In genomic region chr12:113332226-113332625, GRCm38 (mm10) we compare ENCODE assay signal across 21 mouse cellular contexts.
DNase-seq lines count a peak whose midpoint lies in the region; ATAC-seq and TF ChIP-seq lines count a peak whose summit lies in the region.
"Had no signal": no experiment of that assay in that cellular context is flagged by ENCODE, and none has a peak within 500 bp of the region (broad histone marks: within the 10 kb centered on the region; RNA-seq: fewer than 3 reads in every experiment).

No protein-coding gene starts in this region.

- TF ChIP-seq POLR2A in lung, adult 2 months (IDR thresholded peaks at IDR 0.05; ENCODE audit: borderline replicate concordance, extremely low read depth, low read depth, low read length), result no peak

- no peaks in the 10 kb centered on the region for H3K4me1 ChIP-seq in forebrain, embryonic 11.5 days (replicated peaks; ENCODE audit: control insufficient read depth, insufficient read depth, low read length)
- no peaks in the 10 kb centered on the region for H3K4me1 ChIP-seq in forebrain, embryonic 13.5 days
- no peaks in the 10 kb centered on the region for H3K4me1 ChIP-seq in intestine, embryonic 15.5 days (replicated peaks)
- no peaks in the 10 kb centered on the region for H3K4me1 ChIP-seq in intestine, postnatal 0 days (replicated peaks; ENCODE audit: control insufficient read depth, insufficient read depth, low read length)
- peaks cover 5% of the 10 kb centered on the region; the same call in 1 of the 2 replicates for H3K4me1 ChIP-seq in lung, embryonic 15.5 days
- H3K4me1 ChIP-seq in lung, adult 2 months (ENCODE audit: control insufficient read depth, insufficient read depth, low read length), result no peaks in the 10 kb centered on the region
- H3K4me1 ChIP-seq: forebrain, embryonic 10.5 days; midbrain, embryonic 10.5 days; neural tube, embryonic 15.5 days had no signal

- no peak overlapping the region for H3K27ac ChIP-seq in forebrain, embryonic 11.5 days (ENCODE audit: low read depth, low read length)
- no peak overlapping the region for H3K27ac ChIP-seq in forebrain, embryonic 13.5 days
- no peak overlapping the region for H3K27ac ChIP-seq in intestine, embryonic 15.5 days
- H3K27ac ChIP-seq in intestine, postnatal 0 days (ENCODE audit: low read depth, low read length), result no peak overlapping the region
- H3K27ac ChIP-seq in lung, embryonic 15.5 days, result 0 out of 2 replicates have a peak overlapping the region, but pooled peaks have one; percentile 63
- H3K27ac ChIP-seq: forebrain, embryonic 10.5 days; hindbrain, embryonic 14.5 days; midbrain, embryonic 10.5 days; neural tube, embryonic 15.5 days had no signal

- H3K4me3 ChIP-seq in forebrain, embryonic 11.5 days (ENCODE audit: low read depth, low read length), result no peak overlapping the region
- H3K4me3 ChIP-seq in forebrain, embryonic 13.5 days, result no peak overlapping the region
- H3K4me3 ChIP-seq in intestine, embryonic 15.5 days (replicated peaks), result no peak overlapping the region
- no peak overlapping the region for H3K4me3 ChIP-seq in intestine, postnatal 0 days (ENCODE audit: low read depth, low read length)
- H3K4me3 ChIP-seq in lung, embryonic 15.5 days, result no peak overlapping the region
- H3K4me3 ChIP-seq in lung, adult 2 months (replicated peaks; ENCODE audit: extremely low read depth, low read depth, low read length), result no peak overlapping the region
- H3K4me3 ChIP-seq: forebrain, embryonic 10.5 days; midbrain, embryonic 10.5 days; neural tube, embryonic 15.5 days had no signal

- WGBS in forebrain, embryonic 11.5 days, result 87% methylated on average over 3 of the region's 3 CpGs
- WGBS in forebrain, embryonic 13.5 days, result 77% methylated on average over 3 of the region's 3 CpGs
- 68% methylated on average over 3 of the region's 3 CpGs for WGBS in intestine, embryonic 15.5 days
- 64% methylated on average over 3 of the region's 3 CpGs for WGBS in intestine, postnatal 0 days
- 56% methylated on average over 3 of the region's 3 CpGs for WGBS in lung, embryonic 15.5 days
- WGBS in lung, adult 2 months, result 72% methylated on average over 3 of the region's 3 CpGs

- no peaks in the 10 kb centered on the region for H3K9me3 ChIP-seq in forebrain, embryonic 11.5 days (ENCODE audit: control insufficient read depth, low read length)
- H3K9me3 ChIP-seq in forebrain, embryonic 13.5 days (replicated peaks), result no peaks in the 10 kb centered on the region
- H3K9me3 ChIP-seq in intestine, embryonic 15.5 days, result no peaks in the 10 kb centered on the region
- no peaks in the 10 kb centered on the region for H3K9me3 ChIP-seq in intestine, postnatal 0 days (ENCODE audit: control insufficient read depth)
- H3K9me3 ChIP-seq in lung, embryonic 15.5 days, result no peaks in the 10 kb centered on the region
- H3K9me3 ChIP-seq: forebrain, embryonic 10.5 days; midbrain, embryonic 10.5 days; neural tube, embryonic 15.5 days had no signal

- no peak overlapping the region for H3K4me2 ChIP-seq in forebrain, embryonic 11.5 days (ENCODE audit: low read depth, low read length, severe bottlenecking)
- no peak overlapping the region for H3K4me2 ChIP-seq in forebrain, embryonic 13.5 days
- no peak overlapping the region for H3K4me2 ChIP-seq in intestine, embryonic 15.5 days (replicated peaks)
- H3K4me2 ChIP-seq in intestine, postnatal 0 days (replicated peaks; ENCODE audit: low read depth), result no peak overlapping the region
- no peak overlapping the region for H3K4me2 ChIP-seq in lung, embryonic 15.5 days
- H3K4me2 ChIP-seq: heart, embryonic 11.5 days; hindbrain, embryonic 14.5 days; neural tube, embryonic 15.5 days had no signal

- DNase-seq in forebrain, embryonic 11.5 days (ENCODE audit: low spot score), result peak; percentile 16
- DNase-seq in lung, adult 2 months, result no peak
- peak; percentile 6 for DNase-seq in urinary bladder, adult 2 months (ENCODE audit: low spot score)
- no peak for DNase-seq in urinary bladder, postnatal 36 days (ENCODE audit: low spot score in 2 of 2)
- DNase-seq: adrenal gland, postnatal 10 days; cerebellum, adult 18-20 months; cerebellum, postnatal 14 days; layer of hippocampus, postnatal 36 days; right cerebral cortex, adult 18-20 months; right cerebral cortex, postnatal 4 days; thymus, postnatal 14 days had no signal

- H3K27me3 ChIP-seq in forebrain, embryonic 11.5 days (ENCODE audit: control insufficient read depth, insufficient read depth, low read length), result no peaks in the 10 kb centered on the region
- H3K27me3 ChIP-seq in forebrain, embryonic 13.5 days, result no peaks in the 10 kb centered on the region
- no peaks in the 10 kb centered on the region for H3K27me3 ChIP-seq in intestine, embryonic 15.5 days (replicated peaks)
- H3K27me3 ChIP-seq in intestine, postnatal 0 days (replicated peaks; ENCODE audit: control insufficient read depth, insufficient read depth, low read length), result no peaks in the 10 kb centered on the region
- no peaks in the 10 kb centered on the region for H3K27me3 ChIP-seq in lung, embryonic 15.5 days
- H3K27me3 ChIP-seq: neural tube, embryonic 15.5 days had no signal

- H3K36me3 ChIP-seq in forebrain, embryonic 11.5 days (ENCODE audit: control insufficient read depth, insufficient read depth, low read length), result no peaks in the 10 kb centered on the region
- no peaks in the 10 kb centered on the region for H3K36me3 ChIP-seq in forebrain, embryonic 13.5 days (ENCODE audit: poor library complexity, severe bottlenecking)
- no peaks in the 10 kb centered on the region for H3K36me3 ChIP-seq in intestine, embryonic 15.5 days
- no peaks in the 10 kb centered on the region for H3K36me3 ChIP-seq in intestine, postnatal 0 days (ENCODE audit: control insufficient read depth, insufficient read depth)
- H3K36me3 ChIP-seq in lung, embryonic 15.5 days, result no peaks in the 10 kb centered on the region
- H3K36me3 ChIP-seq: forebrain, embryonic 10.5 days; midbrain, embryonic 10.5 days; neural tube, embryonic 15.5 days had no signal

- ATAC-seq in forebrain, embryonic 11.5 days (replicated peaks; ENCODE audit: low FRiP score), result no peak
- ATAC-seq in forebrain, embryonic 13.5 days, result no peak
- 0 out of 2 replicates have a peak, but pooled peaks have one; percentile 25 for ATAC-seq in intestine, embryonic 15.5 days
- no peak for ATAC-seq in intestine, postnatal 0 days
- ATAC-seq in lung, embryonic 15.5 days (ENCODE audit: borderline replicate concordance, extremely low read depth, low FRiP score, low TSS enrichment), result no peak
- ATAC-seq: inflammation-experienced regulatory T-cells, adult 6 months had no signal

- no peak for TF ChIP-seq CTCF in intestine, postnatal 0 days (IDR thresholded peaks at IDR 0.05; ENCODE audit: low read depth)
- no peak for TF ChIP-seq CTCF in lung, adult 2 months (IDR thresholded peaks at IDR 0.05; ENCODE audit: insufficient read depth, low read length)

- H3K9ac ChIP-seq in forebrain, embryonic 11.5 days (ENCODE audit: low read length), result no peak overlapping the region
- no peak overlapping the region for H3K9ac ChIP-seq in forebrain, embryonic 13.5 days
- H3K9ac ChIP-seq in intestine, embryonic 15.5 days, result no peak overlapping the region
- no peak overlapping the region for H3K9ac ChIP-seq in intestine, postnatal 0 days (ENCODE audit: low read depth, low read length)
- H3K9ac ChIP-seq in lung, embryonic 15.5 days, result no peak overlapping the region
- H3K9ac ChIP-seq: hindbrain, embryonic 14.5 days; neural tube, embryonic 15.5 days had no signal

Comparison
In these comparisons a context has a peak if more than half of its experiments do, and no peak if none do; other contexts are left out.
1. DNase-seq: peak in forebrain, embryonic 11.5 days (single experiment) and urinary bladder, adult 2 months (single experiment); none in lung, adult 2 months (single experiment) and urinary bladder, postnatal 36 days (0 of 2).